Mouse (Mus musculus) megakaryocyte, adult 5-6 weeks (primary cell): Measurements from ENCODE around the gene Palld. TPM values are rescaled to one million over a fixed set of nuclear protein-coding genes. Genes with fewer than 3 reads are reported as not detected.

Experiments used
- ATAC-seq: 2 replicates; pipeline ENCODE4 v1.8.0; 2016; ENCODE audit warnings: mild to moderate bottlenecking, inconsistent platforms; ENCODE audit not compliant: poor library complexity, severe bottlenecking
- total RNA-seq, 2 experiments: library from RNA; stranded (forward) in 1 of 2; stranded (reverse) in 1 of 2; fragments of 153-499, 151-499 nt in 1 of 2; fragments of 221-1000, 200-1000 nt in 1 of 2; gene quantifications; 2 replicates each; pipeline versions ENCODE4 v1.2.3 to v1.2.4; 2015 to 2017

The Palld gene
- total RNA-seq, 2 experiments from 2014 or later = 0.44 to 1.3 TPM

- ATAC-seq = no peak
Measured at GRCm38 (mm10) chr8:61561220-61561619, 341.3 kb downstream of the Palld start.

GRCm38 (mm10) chr8:61559979-61560378 lies 342.5 kb downstream of the Palld start:
- no peak for ATAC-seq

- no peak for ATAC-seq
Measured at GRCm38 (mm10) chr8:61559450-61559849, 343.0 kb downstream of the Palld start.

DNA sequence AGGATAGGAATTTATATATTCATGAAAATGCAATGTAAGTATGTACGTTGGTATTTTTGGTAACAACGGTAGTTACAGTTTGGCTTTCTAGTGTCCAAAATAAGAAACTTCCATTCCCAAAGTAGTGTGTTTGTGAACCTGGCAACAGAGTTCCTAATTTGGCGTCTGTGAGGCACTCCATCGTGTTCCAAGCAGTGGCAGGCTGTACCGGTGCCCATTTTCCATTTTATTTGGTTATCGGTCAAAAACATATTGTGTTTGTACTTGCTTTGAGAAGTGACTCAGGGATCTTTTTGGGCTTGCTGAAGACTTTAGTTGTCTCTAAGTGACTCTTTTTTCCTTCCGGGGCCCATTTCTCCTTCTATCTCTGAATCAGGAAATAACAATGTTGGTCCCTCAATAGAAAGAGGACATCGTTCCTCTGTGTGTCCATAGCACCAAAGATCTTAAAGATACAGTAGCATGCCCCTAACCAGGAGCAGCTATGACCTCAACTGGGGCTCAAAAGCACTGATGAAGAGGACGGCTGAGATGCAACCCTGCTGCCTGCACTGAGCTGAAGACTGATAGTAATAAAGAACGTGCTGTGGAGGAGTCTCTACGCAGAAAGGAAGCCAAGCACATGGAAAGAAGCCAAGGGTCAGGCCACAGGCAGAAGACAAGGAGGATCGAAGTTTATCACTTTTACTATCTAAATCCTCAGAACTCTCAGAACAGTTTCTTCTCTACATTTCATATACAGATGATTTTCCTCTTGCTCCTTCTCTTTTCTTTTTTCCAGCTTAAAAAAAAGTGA lies 344.2 kb downstream of the Palld start:
- ATAC-seq = no peak

GRCm38 (mm10) chr8:61557036-61557435 lies 345.5 kb downstream of the Palld start:
- ATAC-seq = no peak

GRCm38 (mm10) chr8:61556219-61556618 lies 346.3 kb downstream of the Palld start:
- no peak for ATAC-seq

DNA sequence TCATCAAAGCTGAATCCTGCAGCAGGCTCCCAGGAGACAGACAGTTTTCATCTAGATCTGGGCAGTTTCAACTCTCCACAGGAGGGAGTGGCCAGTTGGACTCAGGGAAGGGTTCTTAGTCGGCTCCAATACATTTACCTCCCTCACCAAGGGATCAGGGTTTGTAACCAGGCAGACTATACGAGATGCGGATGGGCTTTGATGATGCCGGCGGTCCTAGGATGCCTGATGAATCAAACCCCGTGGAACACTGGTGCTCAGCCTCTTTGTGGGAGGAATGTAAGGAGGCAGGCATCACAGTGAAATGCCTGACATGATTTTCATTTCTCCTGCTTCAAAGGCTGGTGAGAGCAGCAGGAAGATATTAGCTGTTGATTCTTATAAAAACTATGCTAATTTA lies 347.1 kb downstream of the Palld start:
- no peak for ATAC-seq

GRCm38 (mm10) chr8:61552755-61553402 lies 349.6 kb downstream of the Palld start:
- ATAC-seq = no peak

GRCm38 (mm10) chr8:61552221-61552620 lies 350.3 kb downstream of the Palld start:
- no peak for ATAC-seq

DNA sequence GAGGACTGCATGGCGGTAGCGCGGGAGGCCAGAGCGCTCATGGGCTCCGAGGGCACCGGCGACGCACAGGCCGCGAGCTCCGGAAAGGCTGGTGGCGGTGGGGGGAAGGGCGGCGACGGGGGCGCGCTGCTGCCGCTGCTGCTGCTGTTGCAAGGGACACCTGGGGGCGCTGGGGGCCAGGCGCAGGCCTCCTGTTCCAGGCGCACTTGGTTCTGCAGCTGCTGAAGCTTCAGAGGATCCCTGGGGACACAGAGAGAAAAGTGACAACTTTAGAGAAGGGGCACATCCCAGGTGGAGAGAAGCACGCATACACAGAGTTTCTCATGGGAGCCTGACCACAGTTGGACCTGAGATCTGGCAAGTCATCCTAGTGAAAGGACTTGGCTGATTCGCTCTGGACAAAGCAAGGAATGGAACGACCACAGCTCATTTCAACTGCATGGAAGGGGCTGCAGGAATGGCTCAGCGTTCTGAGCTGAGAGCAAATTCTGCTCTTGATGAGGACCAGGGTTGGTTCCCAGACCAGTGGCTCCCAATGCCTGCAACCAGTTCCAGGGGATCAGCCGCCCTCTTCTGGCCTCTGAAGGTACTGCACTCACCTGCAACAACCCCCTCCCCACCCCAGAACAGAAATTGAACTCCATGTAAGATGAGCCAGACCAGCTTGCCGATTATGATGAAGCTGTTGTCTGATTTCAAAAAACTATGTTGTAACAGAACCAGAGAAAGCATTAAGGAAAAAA lies 352.3 kb downstream of the Palld start:
- ATAC-seq = no peak

GRCm38 (mm10) chr8:61549585-61549984 lies 352.9 kb downstream of the Palld start:
- no peak for ATAC-seq

DNA sequence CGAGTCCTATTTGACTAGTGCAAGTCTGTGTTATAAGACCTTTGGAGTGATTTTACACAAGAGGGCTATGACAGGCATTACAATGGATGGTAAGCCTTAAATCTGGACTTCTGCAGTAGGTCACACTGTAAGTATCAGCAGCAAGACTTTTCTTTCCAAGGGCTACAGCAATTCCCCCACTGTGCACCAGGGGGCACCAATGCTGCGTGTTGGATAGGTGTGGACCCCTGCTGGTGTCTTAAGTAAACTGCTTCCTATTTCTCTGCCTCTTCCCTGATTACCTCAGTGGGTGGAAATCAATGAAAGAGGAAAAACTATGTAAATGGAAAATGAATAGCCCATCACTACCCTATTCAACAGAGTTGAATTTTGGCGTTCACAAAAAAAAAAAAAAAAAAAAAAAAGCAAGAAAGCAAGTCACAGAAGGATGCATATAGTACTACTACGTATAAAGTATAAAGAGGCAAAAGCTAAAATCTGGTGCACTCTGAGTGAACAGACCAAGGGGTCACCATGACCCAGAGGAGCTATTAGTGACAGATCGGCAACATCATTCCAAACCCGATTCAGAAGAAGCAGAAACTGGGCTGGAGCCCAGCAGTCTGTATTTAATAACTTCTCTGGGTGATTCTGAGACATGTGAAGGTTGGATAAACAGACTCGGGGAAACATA lies 362.5 kb downstream of the Palld start:
- ATAC-seq = peak; percentile 100

DNA sequence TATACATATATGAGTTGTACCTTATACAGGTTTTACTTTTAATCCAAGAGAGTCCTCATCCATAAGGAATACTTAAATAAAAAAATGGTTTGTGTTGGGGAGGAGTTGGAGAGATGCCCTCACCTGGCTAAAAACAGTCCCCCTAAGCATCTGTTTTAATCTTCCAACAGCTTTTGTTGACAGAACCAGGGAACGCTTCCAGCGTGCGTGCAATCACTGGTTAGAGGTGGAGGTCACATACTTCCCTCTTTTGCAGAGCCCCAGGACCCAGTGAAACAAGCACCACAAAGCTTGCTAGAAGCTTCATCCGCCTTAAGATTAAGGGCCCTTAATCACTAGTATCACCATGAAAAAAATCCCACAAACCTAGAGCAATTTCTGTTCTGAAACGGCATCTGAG lies 365.0 kb downstream of the Palld start:
- ATAC-seq = no peak

DNA sequence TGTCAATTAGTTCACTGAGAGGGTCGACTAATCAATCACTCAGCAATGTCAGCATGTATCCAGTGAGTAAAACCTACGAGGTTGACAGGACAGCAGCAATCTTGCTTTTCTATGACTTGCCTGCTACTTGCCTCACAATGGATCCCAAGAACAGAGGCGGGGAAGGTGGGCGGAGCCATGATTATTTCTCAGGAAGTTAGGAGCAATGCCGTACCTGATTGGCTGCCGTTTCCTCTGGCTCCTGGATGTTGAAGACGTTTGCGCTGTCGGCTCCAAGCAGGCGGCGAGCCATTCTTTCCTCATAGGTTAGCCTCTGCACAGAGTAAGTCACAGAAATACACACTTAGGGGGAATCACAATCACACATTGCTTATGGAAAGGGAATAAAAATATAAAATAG lies 367.0 kb downstream of the Palld start:
- no peak for ATAC-seq

DNA sequence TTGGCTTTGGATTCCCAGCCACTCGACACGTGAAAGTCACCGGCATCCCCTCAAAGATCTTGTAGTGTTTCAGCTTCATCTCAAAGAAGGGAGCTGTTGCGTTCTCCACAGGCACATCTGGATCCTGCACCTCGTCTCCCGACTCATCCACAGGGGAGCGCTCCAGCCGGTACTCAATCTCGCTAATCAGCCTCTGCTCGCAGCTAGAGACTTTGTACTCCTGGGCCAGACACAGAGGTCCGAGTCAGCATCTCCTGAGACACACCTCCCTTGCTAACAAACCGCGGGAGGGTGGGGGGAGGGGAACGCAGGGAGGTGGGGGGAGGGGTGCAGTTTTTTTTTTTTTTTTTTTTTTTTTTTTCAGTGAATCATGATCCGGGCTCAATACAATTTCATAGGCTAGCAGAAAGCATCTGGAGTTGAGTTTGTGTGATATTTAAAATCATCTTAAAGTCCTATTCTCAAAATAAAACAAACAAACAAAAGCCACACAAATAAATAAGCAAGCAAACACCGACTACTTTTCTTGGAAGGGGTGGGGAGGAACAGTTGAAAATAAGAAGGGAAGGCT lies 369.0 kb downstream of the Palld start:
- no peak for ATAC-seq

DNA sequence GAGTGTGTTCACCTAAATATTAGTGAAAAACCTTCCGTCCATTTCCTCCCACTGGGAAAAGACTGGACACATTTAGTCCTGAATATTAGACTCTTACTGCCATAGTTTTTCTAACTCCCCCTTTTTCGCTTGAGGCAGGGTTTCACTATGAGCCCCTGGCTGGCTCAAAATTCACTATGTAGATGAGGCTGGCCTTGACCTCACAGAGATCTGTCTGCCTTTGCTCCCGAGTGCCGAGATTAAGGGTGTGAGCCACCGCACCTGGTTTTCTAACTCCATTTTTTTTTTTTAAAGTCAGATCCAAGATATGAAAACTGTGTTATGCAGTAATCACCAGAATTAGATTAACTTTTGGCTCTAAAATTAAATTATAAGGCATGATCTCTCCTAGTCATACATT lies 369.7 kb downstream of the Palld start:
- ATAC-seq = no peak

- ATAC-seq = no peak
Measured at GRCm38 (mm10) chr8:61531944-61532795, 370.3 kb downstream of the Palld start.

DNA sequence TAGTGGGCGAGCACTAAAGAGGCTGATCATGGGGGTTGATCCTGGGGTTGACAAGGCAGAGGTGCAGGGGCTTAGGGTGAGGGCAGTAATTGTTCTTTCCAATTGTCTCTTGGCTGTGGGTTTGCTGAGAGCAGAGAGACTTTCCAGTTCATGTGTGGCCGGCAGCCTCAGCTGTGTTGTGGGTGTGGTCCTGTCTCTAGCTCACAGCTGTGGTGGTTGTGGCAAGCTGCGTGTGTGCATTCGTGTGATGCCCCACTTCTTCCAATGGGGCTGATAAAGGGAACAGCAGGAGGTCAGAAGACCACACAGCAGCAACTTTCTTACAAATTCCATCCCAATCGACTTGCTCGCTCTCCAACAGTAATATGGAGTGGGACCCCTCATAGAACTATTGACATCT lies 373.8 kb downstream of the Palld start:
- no peak for ATAC-seq

GRCm38 (mm10) chr8:61528197-61528596 lies 374.3 kb downstream of the Palld start:
- ATAC-seq = no peak

DNA sequence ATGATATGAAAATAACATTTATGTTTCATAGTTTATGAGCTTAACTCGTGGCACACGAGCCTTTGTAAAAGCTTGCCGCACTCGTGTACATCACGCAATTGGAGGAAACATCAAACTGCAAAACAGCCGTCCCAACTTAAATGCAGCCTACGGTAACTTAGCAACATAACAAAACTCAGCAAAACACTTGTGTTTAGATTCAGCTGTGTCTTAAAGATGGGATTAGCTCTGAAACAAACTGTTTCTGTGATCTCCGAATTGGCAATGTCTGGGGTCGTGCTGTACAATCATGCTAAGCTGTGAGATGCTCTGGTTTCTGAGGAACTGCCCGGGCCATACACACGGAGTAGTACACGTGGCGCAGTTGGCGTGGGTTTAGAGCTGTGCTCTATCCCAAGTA lies 375.5 kb downstream of the Palld start:
- ATAC-seq = no peak
